Mouse (Mus musculus): Measurements from ENCODE around the gene Eps8l1.

DNA sequence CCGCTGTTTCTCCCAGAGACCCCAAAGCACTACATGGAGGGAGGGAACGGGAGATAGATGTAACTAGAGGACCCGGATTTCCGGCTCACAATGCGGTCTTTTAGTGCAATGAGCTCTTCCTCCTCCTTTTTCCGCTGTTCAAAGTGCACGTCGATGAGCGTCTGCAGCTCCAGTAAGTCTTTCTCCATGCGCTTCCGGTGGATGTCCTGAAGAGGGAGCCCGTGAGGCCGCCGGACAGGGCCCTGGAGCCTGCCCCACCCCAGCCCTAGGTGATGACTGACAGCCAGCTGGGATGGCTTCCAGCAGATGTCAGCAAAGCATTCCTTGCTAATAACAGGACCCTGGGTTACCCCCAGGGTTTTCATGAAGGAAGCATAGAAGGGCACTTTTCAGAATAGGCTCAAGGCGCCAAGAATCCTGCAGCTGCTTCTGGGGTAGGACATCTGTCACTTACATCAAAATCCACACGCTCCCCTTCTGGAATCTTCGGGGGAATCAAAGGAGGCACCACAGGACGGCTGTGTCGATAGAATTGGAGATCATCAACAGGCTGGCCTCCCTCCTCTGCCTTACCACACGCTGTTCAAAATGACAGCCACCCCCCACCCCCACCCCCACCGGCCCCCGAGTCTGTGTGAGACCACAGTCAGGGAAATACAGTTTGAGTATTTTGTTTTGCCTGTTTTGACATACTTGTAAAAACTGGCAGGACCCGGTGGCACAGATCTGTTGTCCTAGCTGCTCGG lies 49.6 kb downstream of the Eps8l1 start:
- TF ChIP-seq CHD2 (IDR thresholded peaks at IDR 0.05; ENCODE audit: low read length) (no peak), CTCF (conservative IDR thresholded peaks at IDR 0.05 in 1 of 2, IDR thresholded peaks at IDR 0.05 in 1 of 2; ENCODE audit: low read depth in 2 of 2, low read length in 2 of 2) (peak; percentile 28 to 65; a peak in 3 of 4 replicates), JUND (conservative IDR thresholded peaks at IDR 0.05; ENCODE audit: low read depth, low read length) (no peak)

All from CH12.LX (cell line).